Mouse (Mus musculus): ENCODE results near the gene Gm3752.
"Not testable (repeated sequence)": the region's sequence is repeated elsewhere in the genome, so short reads cannot be mapped to it uniquely, and the experiment has no call there.

DNA sequence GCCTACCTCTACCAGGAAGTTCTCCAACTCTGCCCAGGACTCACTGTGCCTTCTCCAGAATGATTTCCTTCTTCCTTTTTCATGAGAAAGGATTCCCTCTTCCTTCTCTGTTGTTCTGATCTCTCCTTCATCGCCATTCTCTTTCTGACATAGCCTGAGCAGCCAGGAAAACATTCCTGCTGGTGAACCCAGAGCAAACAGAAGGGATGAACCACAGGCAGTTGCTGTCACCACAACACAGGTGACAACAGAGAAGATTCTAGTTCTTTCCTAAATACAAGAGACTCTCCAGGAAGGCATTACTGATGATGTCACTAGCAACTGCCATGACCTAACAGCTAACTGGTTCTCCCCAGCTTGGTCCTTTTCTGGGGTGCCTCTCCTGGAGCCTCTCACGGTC lies 32.7 kb downstream of the Gm3752 start, which contains the start of gene Gm3755:
- not testable (repeated sequence) for TF ChIP-seq GATA1 (IDR thresholded peaks at IDR 0.05; ENCODE audit: borderline replicate concordance, low read length); FLI1 (IDR thresholded peaks at IDR 0.05; ENCODE audit: low read length)

All from megakaryocyte, embryonic 14.5 days (primary cell).